Mouse (Mus musculus) forebrain, postnatal 0 days (tissue): ENCODE measurements at regions not wholly inside any gene's neighbourhood (a gene's known extent, or its start where the extent isn't known, plus 50 kb on each side); places are given as distances from the start of the nearest gene placed in this dataset.
A peak's percentile ranks its signal among the peaks of the same experiment; 100 is the strongest.

Source experiments
- ATAC-seq: fragments of 200-750 bp; cut with Nextera tagmentation; 2 replicates; pipeline ENCODE4 v1.8.0; 2017; ENCODE audit warnings: mild to moderate bottlenecking, moderate library complexity
- DNase-seq: peaks from one replicate; pipeline ENCODE4 v3.0.0-alpha.2; 2015
- H3K27ac ChIP-seq: fragments of 300-500 bp; sonication (generic); 2 replicates; pipeline ENCODE4 v1.5.1; 2014; ENCODE audit warnings: low read depth, mild to moderate bottlenecking, antibody characterized with exemption, low read length, moderate library complexity, mixed read lengths
- H3K27me3 ChIP-seq: fragments of 300-500 bp; sonication (generic); 2 replicates; pipeline ENCODE4 v1.6.1; 2014; ENCODE audit warnings: mild to moderate bottlenecking, low read length, mixed read lengths; ENCODE audit not compliant: insufficient read depth
- H3K36me3 ChIP-seq: fragments of 300-500 bp; sonication (generic); 2 replicates; pipeline ENCODE4 v1.6.1; 2014; ENCODE audit warnings: mild to moderate bottlenecking, moderate library complexity; ENCODE audit not compliant: insufficient read depth
- H3K4me1 ChIP-seq: fragments of 300-500 bp; sonication (generic); 2 replicates; pipeline ENCODE4 v1.6.1; 2014; ENCODE audit warnings: antibody characterized with exemption; ENCODE audit not compliant: insufficient read depth
- H3K4me2 ChIP-seq: fragments of 300-500 bp; sonication (generic); 2 replicates; pipeline ENCODE4 v1.6.1; 2014; ENCODE audit warnings: low read depth, mild to moderate bottlenecking, moderate library complexity
- H3K4me3 ChIP-seq: fragments of 300-500 bp; sonication (generic); 2 replicates; pipeline ENCODE4 v1.5.1; 2014; ENCODE audit warnings: low read depth, low read length, mixed read lengths
- H3K9ac ChIP-seq: fragments of 300-500 bp; sonication (generic); 2 replicates; pipeline ENCODE4 v1.6.1; 2014; ENCODE audit warnings: mild to moderate bottlenecking
- H3K9me3 ChIP-seq: fragments of 300-500 bp; sonication (generic); 2 replicates; pipeline ENCODE4 v1.6.1; 2016; ENCODE audit warnings: low read length
- CTCF ChIP-seq: sonication (generic); IDR thresholded peaks from 2 replicates; pipeline ENCODE4 v1.5.1; 2016; ENCODE audit warnings: antibody characterized with exemption, control low read depth, low read depth
- WGBS: fragments of 180-500 bp; shearing (Covaris S2); extraction: QIAGEN DNeasy Blood & Tissue Kit; methylation state at CpG from one replicate; pipeline ENCODE4 v1.1.7; 2014; 5-methylcytosine and 5-hydroxymethylcytosine counted together

- Histone ChIP-seq H3K36me3 (no peaks in the 10 kb centered on the region), H3K4me1 (no peaks in the 10 kb centered on the region), H3K27me3 (no peaks in the 10 kb centered on the region), H3K9me3 (no peaks in the 10 kb centered on the region), H3K4me2 (0 out of 2 replicates have a peak overlapping the region, but pooled peaks have one; percentile 4), H3K27ac (no peak overlapping the region), H3K4me3 (no peak overlapping the region), H3K9ac (no peak overlapping the region)
- 51% methylated on average over 15 of the region's 15 CpGs for WGBS
- DNase-seq (peak; percentile 36), ATAC-seq (peak; percentile 82)
- no peak for TF ChIP-seq CTCF
Measured at GRCm38 (mm10) chr10:111381689-111382088, 83.2 kb downstream of the Bbs10 start.

- no peaks in the 10 kb centered on the region for H3K9me3 ChIP-seq
- H3K36me3 ChIP-seq: no peaks in the 10 kb centered on the region
- no peak overlapping the region for H3K27ac ChIP-seq
- TF ChIP-seq CTCF: no peak
- H3K4me1 ChIP-seq: no peaks in the 10 kb centered on the region
- 37% methylated on average over 4 of the region's 4 CpGs for WGBS
- H3K4me3 ChIP-seq: no peak overlapping the region
- peak; percentile 67 for ATAC-seq
- H3K27me3 ChIP-seq: no peaks in the 10 kb centered on the region
- no peak overlapping the region for H3K9ac ChIP-seq
- H3K4me2 ChIP-seq: no peak overlapping the region
- DNase-seq: no peak
Measured at GRCm38 (mm10) chr10:111382206-111382930, 83.9 kb downstream of the Bbs10 start.

- H3K9me3 ChIP-seq: no peaks in the 10 kb centered on the region
- H3K4me1 ChIP-seq: no peaks in the 10 kb centered on the region
- H3K27ac ChIP-seq: no peak overlapping the region
- no peak; the same call in 1 of the 2 replicates for ATAC-seq
- H3K36me3 ChIP-seq: no peaks in the 10 kb centered on the region
- no peak overlapping the region for H3K9ac ChIP-seq
- no peak for TF ChIP-seq CTCF
- DNase-seq: no peak
- H3K27me3 ChIP-seq: no peaks in the 10 kb centered on the region
- no peak overlapping the region for H3K4me3 ChIP-seq
- 89% methylated on average over 9 of the region's 9 CpGs for WGBS
- H3K4me2 ChIP-seq: no peak overlapping the region
Measured at GRCm38 (mm10) chr10:111385561-111385960, 87.1 kb downstream of the Bbs10 start.

- no peaks in the 10 kb centered on the region for H3K36me3 ChIP-seq
- no peak for TF ChIP-seq CTCF
- no peaks in the 10 kb centered on the region for H3K27me3 ChIP-seq
- H3K27ac ChIP-seq: no peak overlapping the region
- H3K4me2 ChIP-seq: peak overlapping the region; percentile 24
- 35% methylated on average over 18 of the region's 18 CpGs for WGBS
- H3K9me3 ChIP-seq: no peaks in the 10 kb centered on the region
- no peaks in the 10 kb centered on the region for H3K4me1 ChIP-seq
- H3K9ac ChIP-seq: no peak overlapping the region
- DNase-seq (no peak), ATAC-seq (no peak; the same call in 1 of the 2 replicates)
- no peak overlapping the region for H3K4me3 ChIP-seq
Measured at GRCm38 (mm10) chr10:111387869-111388538, 85.0 kb upstream of the Nap1l1 start.

- WGBS: 82% methylated on average over 12 of the region's 12 CpGs
- H3K36me3 ChIP-seq: no peaks in the 10 kb centered on the region
Measured at GRCm38 (mm10) chr10:111388545-111389320, 84.3 kb upstream of the Nap1l1 start.

GRCm38 (mm10) chr10:111389890-111390289 lies 83.1 kb upstream of the Nap1l1 start:
- H3K9ac ChIP-seq: no peak overlapping the region
- no peak overlapping the region for H3K27ac ChIP-seq
- no peak for TF ChIP-seq CTCF
- H3K4me1 ChIP-seq: no peaks in the 10 kb centered on the region
- DNase-seq (peak; percentile 83), ATAC-seq (peak; percentile 83)
- no peak overlapping the region for H3K4me3 ChIP-seq
- no peaks in the 10 kb centered on the region for H3K36me3 ChIP-seq
- WGBS: 23% methylated on average over 9 of the region's 9 CpGs
- H3K4me2 ChIP-seq: peak overlapping the region; percentile 8; the same call in 1 of the 2 replicates
- no peaks in the 10 kb centered on the region for H3K9me3 ChIP-seq
- H3K27me3 ChIP-seq: no peaks in the 10 kb centered on the region

More at GRCm38 (mm10) chr10:111388545-111389320, 84.3 kb upstream of the Nap1l1 start:
- H3K9ac ChIP-seq: no peak overlapping the region
- TF ChIP-seq CTCF: no peak
- H3K27ac ChIP-seq: no peak overlapping the region
- no peaks in the 10 kb centered on the region for H3K4me1 ChIP-seq
- H3K9me3 ChIP-seq: no peaks in the 10 kb centered on the region
- peak overlapping the region; percentile 24; the same call in 1 of the 2 replicates for H3K4me2 ChIP-seq
- no peak overlapping the region for H3K4me3 ChIP-seq
- DNase-seq (no peak), ATAC-seq (no peak)
- no peaks in the 10 kb centered on the region for H3K27me3 ChIP-seq
